Mouse (Mus musculus) thymus, postnatal 10 days (tissue): ENCODE results near the gene Nova1.

Experiments
- DNase-seq, 2 experiments: peaks; one replicate each; pipeline ENCODE4 v3.0.0; 2021; ENCODE audit warnings: low spot score in 2 of 2

The Nova1 gene

DNA sequence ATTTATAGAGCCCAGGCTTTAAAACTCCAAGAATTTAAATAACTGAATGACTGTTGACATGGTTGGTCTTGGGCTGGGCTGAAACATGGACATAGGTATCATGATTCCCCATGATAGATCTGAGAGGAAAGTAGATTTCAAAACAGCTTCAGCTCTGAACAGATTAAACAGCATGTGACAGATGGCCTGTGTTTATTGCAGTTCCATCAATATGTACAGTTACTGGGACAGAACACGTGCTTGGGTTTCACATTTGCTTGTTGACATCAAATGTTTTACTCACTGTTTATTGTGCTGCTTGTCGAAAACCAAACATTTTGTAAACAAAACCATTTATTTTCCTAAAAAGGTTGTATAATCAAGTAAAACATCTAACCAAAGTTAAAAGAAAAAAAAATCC lies 142.4 kb downstream of the Nova1 start:
- DNase-seq: no peak

DNA sequence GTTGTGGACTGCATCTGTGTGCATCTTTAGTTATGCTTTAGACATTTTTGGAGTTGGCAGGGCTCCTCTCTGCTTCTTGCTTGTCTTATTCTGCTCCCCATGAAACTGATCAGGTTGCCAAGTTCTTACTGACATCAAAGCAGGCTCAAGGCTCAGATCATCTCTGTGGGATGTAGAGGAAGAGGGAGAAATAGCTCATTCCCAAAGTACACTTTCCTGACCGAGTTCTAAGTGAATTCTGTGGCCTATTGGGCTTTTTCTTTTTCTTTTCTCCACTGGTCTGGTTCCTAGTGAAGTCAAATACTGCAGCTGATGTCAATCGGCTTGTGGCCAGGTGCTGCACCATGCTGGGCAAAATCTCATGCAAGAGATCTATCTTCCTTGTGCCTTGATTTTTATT lies 152.0 kb downstream of the Nova1 start:
- no peak for DNase-seq

DNA sequence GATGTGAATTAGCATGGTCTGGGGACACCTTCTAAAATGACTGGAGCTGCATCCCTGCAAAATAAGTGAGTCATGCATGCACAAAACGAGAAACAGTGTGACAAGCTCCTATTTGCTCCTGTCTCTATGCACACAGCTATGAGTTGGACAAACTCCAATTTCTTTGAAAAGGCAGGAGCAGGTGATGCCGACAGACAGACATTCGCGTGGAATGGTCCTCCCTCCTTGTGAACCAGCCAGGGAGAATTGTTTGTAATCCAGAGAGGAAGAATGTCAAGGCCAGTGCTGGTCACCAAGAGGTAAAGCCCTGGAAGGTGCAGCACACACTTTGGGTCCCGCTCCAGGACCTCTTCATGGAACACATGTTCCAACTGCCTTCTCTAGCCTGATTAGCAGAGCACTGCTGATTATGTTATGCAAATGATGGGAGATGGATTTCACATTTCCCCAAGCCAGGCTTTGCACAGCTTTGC lies 172.6 kb downstream of the Nova1 start:
- no peak for DNase-seq

DNA sequence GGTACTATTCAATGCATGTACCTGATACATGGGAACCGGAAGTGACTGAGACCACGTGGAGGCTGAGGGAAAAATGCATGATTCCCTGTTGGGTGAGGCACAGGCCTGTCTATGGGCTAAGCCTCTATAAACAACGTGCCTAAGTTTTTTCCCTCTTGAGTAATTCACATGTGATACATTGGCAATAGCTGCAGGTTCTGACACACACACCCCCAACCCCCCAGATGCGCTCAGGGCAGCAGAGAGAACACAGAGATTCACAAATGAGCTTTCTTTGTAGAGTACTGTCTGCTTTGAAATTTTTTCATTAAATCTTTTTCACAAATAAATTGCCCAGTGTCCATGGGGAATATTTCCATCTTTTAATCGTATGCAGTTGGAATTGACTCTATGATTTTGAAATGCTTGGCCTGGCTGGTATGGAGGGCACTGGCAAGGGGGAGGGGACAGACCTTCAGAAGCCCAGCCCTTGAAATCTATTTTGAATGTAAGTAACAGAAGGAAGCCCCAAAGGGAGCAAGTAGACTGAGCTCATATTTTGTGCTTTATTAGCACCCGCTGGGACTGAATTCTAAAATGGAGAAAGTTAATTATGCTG lies 173.3 kb downstream of the Nova1 start:
- DNase-seq: no peak
